Mouse (Mus musculus) layer of hippocampus, adult 2 months (tissue): Measurements from ENCODE around the gene Gzmn. TPM values are rescaled to one million over a fixed set of nuclear protein-coding genes. Genes with fewer than 3 reads are reported as not detected.
"Not testable (repeated sequence)": the region's sequence is repeated elsewhere in the genome, so short reads cannot be mapped to it uniquely, and the experiment has no call there.

Experiments used
- DNase-seq, 2 experiments: peaks; one replicate each; pipeline ENCODE4 v3.0.0; 2022; ENCODE audit warnings: low spot score in 2 of 2
- H3K27ac ChIP-seq: fragments of 200-600 bp; 2 replicates; pipeline ENCODE4 v1.8.1; 2022
- H3K4me3 ChIP-seq: fragments of 200-600 bp; 2 replicates; pipeline ENCODE4 v1.8.1; 2022; ENCODE audit warnings: mild to moderate bottlenecking
- CTCF ChIP-seq: fragments of 200-600 bp; conservative IDR thresholded peaks from 2 replicates; pipeline ENCODE4 v1.8.1; 2022; ENCODE audit warnings: antibody characterized with exemption, mild to moderate bottlenecking, moderate library complexity
- long read RNA-seq, 2 experiments: library from polyadenylated mRNA; stranded (forward); transcript quantifications; one replicate each; pipeline ENCODE4 v2.0.0; 2021; ENCODE audit warnings: borderline mapping rate in 2 of 2
- total RNA-seq, 2 experiments: library from RNA; stranded (reverse); gene quantifications; 2 replicates each; pipeline ENCODE4 v1.2.3; 2021

Gzmn gene
- total RNA-seq: not detected
- long read RNA-seq, experiment 1: 0 reads
- long read RNA-seq, experiment 2: 0 reads

- Histone ChIP-seq H3K4me3 (no peak within 1 kb of the TSS), H3K27ac (peak within 1 kb of the TSS; percentile 74)
- no peak for DNase-seq
- no peak for TF ChIP-seq CTCF
These were observed at the start of gene Gzmn for GRCm38 (mm10) chr14:56174499-56174898. TSS of gene Gzmn (minus strand) at chr14:56174599.

- no peak within 1 kb of the TSS for H3K4me3 ChIP-seq
- no peak for TF ChIP-seq CTCF
- H3K27ac ChIP-seq: no peak within 1 kb of the TSS
- no peak for DNase-seq
These were observed 36.9 kb upstream of the Gzmn start, which contains the start of gene Gzmf for GRCm38 (mm10) chr14:56211317-56211716. TSS of gene Gzmf (minus strand) at chr14:56211417.

- H3K4me3 ChIP-seq: no peak overlapping the region
- TF ChIP-seq CTCF: no peak
- no peak for DNase-seq
- no peak overlapping the region for H3K27ac ChIP-seq
These were observed 31.2 kb upstream of the Gzmn start for GRCm38 (mm10) chr14:56205613-56206012.

GRCm38 (mm10) chr14:56205021-56205420, 30.6 kb upstream of the Gzmn start:
- not testable (repeated sequence) for H3K27ac ChIP-seq, H3K4me3 ChIP-seq
- DNase-seq: peak in 1 of 2 experiments; percentile 24
- peak; percentile 71 for TF ChIP-seq CTCF

- Histone ChIP-seq H3K27ac (no peak overlapping the region), H3K4me3 (no peak overlapping the region)
- DNase-seq: peak; percentile 38 to 78
- TF ChIP-seq CTCF: peak; percentile 94
These were observed 29.6 kb upstream of the Gzmn start for GRCm38 (mm10) chr14:56203975-56204374.

- no peak for DNase-seq
- Histone ChIP-seq H3K27ac (no peak overlapping the region), H3K4me3 (no peak overlapping the region)
- peak; percentile 46 for TF ChIP-seq CTCF
These were observed 12.5 kb upstream of the Gzmn start for GRCm38 (mm10) chr14:56186946-56187345.

GRCm38 (mm10) chr14:56186521-56186920, 12.1 kb upstream of the Gzmn start:
- no peak for TF ChIP-seq CTCF
- no peak overlapping the region for H3K27ac ChIP-seq
- no peak for DNase-seq
- no peak overlapping the region for H3K4me3 ChIP-seq

GRCm38 (mm10) chr14:56177651-56178050, 3.3 kb upstream of the Gzmn start:
- peak; percentile 73 for TF ChIP-seq CTCF
- not testable (repeated sequence) for H3K4me3 ChIP-seq, H3K27ac ChIP-seq
- DNase-seq: peak in 1 of 2 experiments; percentile 37

GRCm38 (mm10) chr14:56173396-56173795, 1.0 kb downstream of the Gzmn start:
- TF ChIP-seq CTCF: no peak
- Histone ChIP-seq H3K4me3 (no peak overlapping the region), H3K27ac (peak overlapping the region; percentile 74)
- DNase-seq: peak; percentile 41 to 66

- DNase-seq: no peak
- 0 out of 2 replicates have a peak, but pooled peaks have one; percentile 17 for TF ChIP-seq CTCF
- no peak overlapping the region for H3K4me3 ChIP-seq
- peak overlapping the region; percentile 48; the same call in 1 of the 2 replicates for H3K27ac ChIP-seq
These were observed 1.7 kb downstream of the Gzmn start for GRCm38 (mm10) chr14:56172744-56173143.

- DNase-seq: peak in 1 of 2 experiments; percentile 44
- H3K4me3 ChIP-seq: no peak overlapping the region
- no peak for TF ChIP-seq CTCF
- H3K27ac ChIP-seq: peak overlapping the region; percentile 7; the same call in 1 of the 2 replicates
These were observed 6.4 kb downstream of the Gzmn start for GRCm38 (mm10) chr14:56168009-56168408.

GRCm38 (mm10) chr14:56162109-56162508, 12.3 kb downstream of the Gzmn start:
- Histone ChIP-seq H3K27ac (no peak overlapping the region), H3K4me3 (no peak overlapping the region)
- TF ChIP-seq CTCF: no peak
- DNase-seq: no peak

GRCm38 (mm10) chr14:56159479-56159878, 14.9 kb downstream of the Gzmn start, which contains the start of gene Gzmg:
TSS of gene Gzmg (minus strand) at chr14:56159579.
- not testable (repeated sequence) for H3K27ac ChIP-seq, H3K4me3 ChIP-seq, DNase-seq

- Histone ChIP-seq H3K4me3 (no peak overlapping the region), H3K27ac (no peak overlapping the region)
- no peak for DNase-seq
- peak; percentile 62 for TF ChIP-seq CTCF
These were observed 19.1 kb downstream of the Gzmn start for GRCm38 (mm10) chr14:56155340-56155739.

- H3K27ac ChIP-seq, DNase-seq, H3K4me3 ChIP-seq: not testable (repeated sequence)
These were observed 40.7 kb downstream of the Gzmn start for GRCm38 (mm10) chr14:56133675-56134074.

GRCm38 (mm10) chr14:56132508-56132907, 41.9 kb downstream of the Gzmn start, which contains the start of gene Gzmd:
TSS of gene Gzmd (minus strand) at chr14:56132608.
- H3K27ac ChIP-seq, H3K4me3 ChIP-seq: not testable (repeated sequence)

More at GRCm38 (mm10) chr14:56132508-56132907, 41.9 kb downstream of the Gzmn start, which contains the start of gene Gzmd:
- DNase-seq: not testable (repeated sequence)
